Mouse (Mus musculus): ENCODE measurements around the gene Gpam.

Gene Gpam

DNA sequence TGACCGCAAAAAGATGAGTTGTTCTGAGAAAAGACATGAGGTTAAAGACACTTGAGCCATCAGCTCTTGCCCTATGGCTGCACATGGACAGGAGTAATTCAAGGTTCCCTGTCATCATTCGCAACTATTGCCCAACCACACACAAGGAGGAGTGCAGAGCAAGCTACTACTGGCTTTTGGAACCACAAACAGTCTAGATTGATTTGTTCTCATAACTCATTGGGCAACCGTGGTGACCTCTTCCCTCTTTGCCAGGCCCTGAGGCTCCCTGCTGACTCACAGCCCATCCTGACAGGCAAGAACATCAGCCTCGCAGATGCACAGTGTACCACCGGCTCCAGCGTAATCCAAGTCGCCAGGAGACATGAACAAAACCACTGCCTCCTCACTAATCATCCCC is 12.3 kb upstream of the Gpam start:
- no peak for DNase-seq (ENCODE audit: low spot score in 2 of 2)

GRCm38 (mm10) chr19:55138506-55138905 is 11.5 kb upstream of the Gpam start:
- DNase-seq (ENCODE audit: low spot score in 2 of 2) = no peak

GRCm38 (mm10) chr19:55137884-55138283 is 10.8 kb upstream of the Gpam start:
- no peak for DNase-seq (ENCODE audit: low spot score in 2 of 2)

DNA sequence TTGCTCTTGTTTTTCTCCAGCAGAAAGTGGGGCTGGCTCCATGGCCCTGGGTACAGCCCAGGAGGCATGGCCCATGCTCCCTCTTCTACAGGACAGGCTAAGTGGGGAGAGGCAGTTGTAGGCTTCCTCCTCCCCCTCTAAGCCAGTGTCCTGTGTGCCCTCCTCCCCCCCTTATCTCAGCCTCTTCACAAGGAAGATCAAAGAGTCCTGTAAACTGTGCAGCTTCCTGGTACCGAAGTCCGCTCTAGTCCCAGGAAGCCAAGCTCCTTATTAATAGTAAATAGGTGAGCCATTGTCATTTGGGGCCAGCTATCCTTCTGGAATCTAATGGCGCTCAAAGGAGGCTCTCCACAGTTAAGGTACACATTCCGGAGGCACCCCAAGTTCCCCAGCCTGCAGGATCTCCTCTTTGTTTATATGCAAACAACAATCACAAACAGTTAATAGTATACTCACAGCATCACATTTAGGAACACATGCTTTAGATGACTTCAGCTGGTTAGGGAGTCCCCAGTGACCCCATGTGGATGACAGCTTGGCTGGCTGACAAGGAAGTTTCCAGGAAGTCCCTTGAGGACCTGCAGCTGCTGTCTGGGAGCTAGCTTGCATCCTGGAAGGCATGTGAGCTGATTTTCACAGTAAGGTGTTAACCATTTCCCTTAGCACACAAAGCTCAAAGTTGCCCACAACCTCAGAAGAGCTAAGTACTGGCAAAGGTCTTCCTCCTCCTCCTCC is 9.8 kb upstream of the Gpam start:
- DNase-seq (ENCODE audit: low spot score in 2 of 2) = no peak

- no peak for DNase-seq (ENCODE audit: low spot score in 2 of 2)
Observed at GRCm38 (mm10) chr19:55135918-55136317, 8.9 kb upstream of the Gpam start.

DNA sequence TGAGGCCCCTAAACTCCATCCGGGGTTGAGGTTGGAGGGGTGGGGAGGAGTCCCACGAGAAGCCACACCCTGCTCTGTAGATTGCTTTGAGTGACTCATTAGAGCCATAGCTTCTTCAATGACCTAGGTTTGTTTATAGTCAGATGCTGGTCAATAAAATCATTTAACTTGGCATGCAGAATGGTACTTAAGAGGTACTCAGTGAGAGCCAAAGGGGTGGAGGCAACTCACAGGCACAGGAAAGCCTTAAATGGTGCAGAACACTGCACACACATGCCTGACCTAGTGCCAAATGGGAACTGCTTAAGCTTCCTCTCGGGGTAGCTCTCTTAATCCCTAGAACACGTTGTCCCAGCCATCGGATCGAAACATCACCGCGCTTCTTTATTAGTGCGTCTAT is 7.5 kb upstream of the Gpam start:
- no peak for DNase-seq (ENCODE audit: low spot score in 2 of 2)

DNA sequence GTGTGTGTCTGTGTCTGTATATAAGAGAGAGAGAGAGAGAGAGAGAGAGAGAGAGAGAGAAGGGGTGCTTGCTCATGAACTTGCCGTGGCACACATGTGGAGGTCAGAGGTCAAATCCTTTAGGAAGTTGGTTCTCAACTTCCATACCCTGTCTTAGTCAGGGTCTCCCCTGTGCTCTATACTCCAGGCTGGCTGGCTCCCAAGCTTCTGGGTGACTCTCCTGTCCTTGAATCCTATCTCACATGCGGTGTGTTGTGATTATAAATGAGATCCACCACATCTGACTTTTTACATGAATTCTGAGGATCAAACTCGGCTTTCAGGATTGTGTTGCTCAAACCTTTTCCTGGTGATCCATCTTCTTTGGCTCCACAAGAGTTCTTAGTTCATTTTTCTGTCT is 5.4 kb upstream of the Gpam start:
- no peak for DNase-seq (ENCODE audit: low spot score in 2 of 2)

GRCm38 (mm10) chr19:55131747-55132146 is 4.7 kb upstream of the Gpam start:
- DNase-seq (ENCODE audit: low spot score in 2 of 2) = no peak

- no peak for DNase-seq (ENCODE audit: low spot score in 2 of 2)
Observed at GRCm38 (mm10) chr19:55128469-55128868, 1.4 kb upstream of the Gpam start.

GRCm38 (mm10) chr19:55125456-55125855 is 1.6 kb downstream of the Gpam start:
- DNase-seq (ENCODE audit: low spot score in 2 of 2) = no peak

DNA sequence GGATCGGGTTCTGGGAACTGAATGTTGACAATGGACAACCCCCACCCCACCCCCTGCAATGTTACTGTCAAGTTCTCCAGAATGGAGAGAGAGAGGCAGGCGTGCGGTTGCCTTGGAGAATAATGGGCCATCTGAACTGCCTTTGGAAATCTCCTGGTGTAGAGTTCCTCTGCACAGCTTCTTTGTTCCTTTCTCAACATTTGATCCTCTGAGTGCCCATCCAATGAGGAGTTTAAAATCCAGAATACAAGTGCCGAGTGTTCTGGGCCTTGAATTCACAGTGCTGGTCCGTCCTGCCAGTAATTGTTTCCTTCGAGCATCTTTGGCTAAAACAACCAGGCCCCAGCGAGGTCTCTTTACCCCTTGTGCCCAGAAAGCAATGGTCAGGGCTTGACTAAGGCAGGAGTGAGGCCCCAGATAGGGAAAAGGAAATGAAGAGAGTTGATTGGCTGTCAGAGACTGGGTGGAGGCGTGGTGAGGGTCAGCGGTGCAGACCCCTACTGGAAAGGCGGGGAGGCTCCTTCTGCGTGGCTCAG is 4.0 kb downstream of the Gpam start:
- no peak for DNase-seq (ENCODE audit: low spot score in 2 of 2)

DNA sequence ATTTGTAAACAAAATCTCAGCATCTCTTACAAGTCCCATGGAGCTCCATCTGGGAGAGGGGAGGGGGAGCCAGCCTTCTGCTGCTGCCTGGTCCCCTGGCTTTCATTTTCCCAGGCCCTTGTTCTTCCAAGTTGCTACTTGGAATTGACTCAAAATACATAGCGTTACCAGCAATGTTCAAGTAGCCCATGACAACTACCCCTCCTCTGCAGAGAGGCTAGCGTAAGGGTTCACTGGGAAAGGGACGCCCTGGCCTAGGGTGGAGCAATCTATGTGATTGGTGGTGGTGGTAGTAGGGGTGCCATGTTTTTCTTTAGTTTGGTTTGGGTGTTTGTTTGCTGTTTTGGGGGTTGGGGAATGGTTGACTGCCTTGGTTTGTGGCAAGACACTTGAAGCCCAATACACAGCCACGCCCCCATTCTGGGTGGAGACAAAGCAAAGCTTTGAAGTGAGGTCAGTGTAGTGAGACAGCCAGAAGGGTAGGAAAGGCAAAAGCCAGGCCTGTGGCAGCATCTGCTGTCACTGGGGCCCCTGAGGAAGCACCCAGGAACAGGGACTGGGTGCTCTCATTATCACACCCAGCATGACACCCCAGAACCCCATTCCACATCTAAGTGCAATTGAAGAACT is 4.6 kb downstream of the Gpam start:
- no peak for DNase-seq (ENCODE audit: low spot score in 2 of 2)

DNA sequence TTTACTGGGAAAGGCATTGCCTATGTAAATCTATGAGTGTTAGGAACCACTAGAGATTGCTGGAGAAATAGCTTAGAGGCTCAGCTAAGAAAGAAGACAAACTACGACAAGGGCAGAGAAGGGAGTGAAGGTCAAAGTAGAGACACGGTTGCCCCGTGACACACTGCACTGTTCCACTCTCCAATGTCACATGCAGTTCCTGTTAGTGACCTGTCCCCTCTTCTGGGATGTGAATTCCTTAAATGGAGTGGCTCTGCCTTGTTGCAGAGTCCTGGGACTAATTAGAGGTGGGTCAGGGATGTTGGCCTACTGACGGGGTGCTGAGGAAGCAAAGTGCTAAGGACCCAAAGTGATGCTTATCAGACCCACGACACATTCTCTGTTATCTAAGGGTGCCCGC is 5.2 kb downstream of the Gpam start:
- DNase-seq (ENCODE audit: low spot score in 2 of 2) = no peak

DNA sequence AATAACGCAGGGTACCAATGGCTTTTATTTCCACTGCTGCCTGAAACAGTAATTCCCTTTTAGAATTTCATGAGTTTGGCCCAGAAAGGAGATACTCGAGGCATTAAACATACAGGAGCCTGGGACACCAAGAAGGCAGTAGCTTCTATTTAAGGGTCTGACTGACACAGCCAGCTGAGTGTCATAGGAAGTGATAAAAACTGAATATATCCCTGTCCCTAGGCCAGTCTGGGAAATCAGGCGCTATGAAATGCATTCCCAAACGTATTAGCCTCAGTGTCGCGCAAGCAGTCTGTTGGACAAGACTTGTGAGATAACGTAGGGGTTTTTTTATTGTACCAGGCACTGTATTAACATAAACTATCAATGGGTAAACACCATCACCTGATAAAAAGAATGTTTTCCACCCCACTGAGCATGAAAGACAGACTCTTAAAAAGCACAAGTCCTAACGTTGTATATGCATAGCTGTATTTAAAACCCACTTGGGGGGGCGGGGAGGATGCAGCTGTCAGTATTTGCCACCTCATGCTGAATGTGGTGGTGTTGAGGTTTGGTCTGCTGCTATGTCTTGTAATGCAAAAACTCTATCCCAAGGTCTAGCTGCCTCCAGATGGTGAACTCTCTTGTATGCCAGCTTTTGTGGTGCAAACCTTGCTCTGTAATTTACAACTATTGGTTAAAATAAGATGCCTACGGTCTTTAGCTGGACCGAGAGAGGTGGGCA is 6.4 kb downstream of the Gpam start:
- no peak for DNase-seq (ENCODE audit: low spot score in 2 of 2)

- no peak for DNase-seq (ENCODE audit: low spot score in 2 of 2)
Observed at GRCm38 (mm10) chr19:55119541-55119940, 7.5 kb downstream of the Gpam start.

GRCm38 (mm10) chr19:55117991-55118390 is 9.0 kb downstream of the Gpam start:
- DNase-seq (ENCODE audit: low spot score in 2 of 2) = no peak

GRCm38 (mm10) chr19:55117059-55117815 is 9.8 kb downstream of the Gpam start:
- DNase-seq (ENCODE audit: low spot score in 2 of 2) = no peak

DNA sequence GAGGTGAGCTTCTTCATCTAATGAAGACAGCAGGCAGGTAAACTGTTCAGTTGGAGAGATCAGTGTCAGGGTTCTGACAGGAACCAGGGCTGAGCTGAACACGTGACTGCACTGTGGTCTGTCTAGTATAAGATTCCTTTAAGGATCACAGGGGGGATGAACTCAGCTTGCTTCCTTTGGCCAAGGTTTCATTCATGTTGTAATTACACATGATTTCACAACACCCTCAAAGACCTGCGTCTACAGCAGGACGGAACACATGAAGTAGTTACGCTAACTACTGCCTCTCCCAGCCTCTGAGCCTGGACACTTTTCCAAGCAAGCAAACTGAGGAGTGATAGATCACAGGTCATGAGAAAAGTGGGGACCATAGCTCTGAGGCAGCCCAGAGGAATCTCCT is 11.5 kb downstream of the Gpam start:
- DNase-seq (ENCODE audit: low spot score in 2 of 2) = no peak

DNA sequence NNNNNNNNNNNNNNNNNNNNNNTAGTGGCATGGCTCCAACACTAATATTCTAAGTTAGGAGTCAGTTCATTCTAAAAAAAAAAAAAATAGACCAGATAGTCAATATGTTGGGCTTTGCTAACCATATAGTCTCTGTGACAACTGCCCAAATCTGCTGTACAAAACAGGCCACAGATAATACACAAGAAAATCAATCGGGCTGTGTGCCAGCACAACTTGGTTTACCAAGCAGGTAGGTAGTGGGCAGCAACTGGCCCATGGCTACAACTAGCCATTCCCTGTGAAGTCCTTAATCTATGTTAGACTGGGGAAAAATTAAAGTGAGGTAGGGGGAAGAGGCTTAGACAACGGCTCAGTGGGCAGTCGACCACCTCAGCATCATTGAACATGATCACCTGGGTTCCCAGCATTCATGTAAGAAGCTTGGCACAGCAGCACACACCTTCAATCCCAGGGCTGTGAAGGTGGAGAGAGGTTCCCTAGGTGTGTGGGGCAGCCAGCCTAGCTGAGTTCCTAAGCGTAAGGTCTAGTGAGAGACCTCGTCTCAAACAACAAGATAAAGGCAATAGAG is 12.1 kb downstream of the Gpam start:
- DNase-seq (ENCODE audit: low spot score in 2 of 2) = no peak

DNA sequence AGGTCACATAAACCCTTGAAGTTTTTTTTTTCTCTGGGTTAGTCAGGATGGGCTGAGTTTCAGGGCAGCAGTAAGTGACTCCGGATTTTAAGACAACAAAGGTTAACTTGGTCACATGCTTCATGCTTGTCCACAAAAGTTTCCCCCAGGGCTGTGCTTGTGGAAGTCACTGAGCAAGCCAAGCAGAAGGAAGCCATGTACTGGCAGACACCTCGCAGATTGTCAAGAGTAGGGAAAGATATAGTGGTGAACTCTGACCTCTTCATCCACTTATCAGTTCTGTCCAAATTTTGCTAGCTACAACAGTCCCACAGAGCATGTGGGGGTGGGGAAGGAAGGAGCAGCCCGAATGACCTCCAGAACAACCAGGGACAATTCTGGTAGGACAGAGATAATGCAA is 19.1 kb downstream of the Gpam start:
- DNase-seq (ENCODE audit: low spot score in 2 of 2) = no peak

DNA sequence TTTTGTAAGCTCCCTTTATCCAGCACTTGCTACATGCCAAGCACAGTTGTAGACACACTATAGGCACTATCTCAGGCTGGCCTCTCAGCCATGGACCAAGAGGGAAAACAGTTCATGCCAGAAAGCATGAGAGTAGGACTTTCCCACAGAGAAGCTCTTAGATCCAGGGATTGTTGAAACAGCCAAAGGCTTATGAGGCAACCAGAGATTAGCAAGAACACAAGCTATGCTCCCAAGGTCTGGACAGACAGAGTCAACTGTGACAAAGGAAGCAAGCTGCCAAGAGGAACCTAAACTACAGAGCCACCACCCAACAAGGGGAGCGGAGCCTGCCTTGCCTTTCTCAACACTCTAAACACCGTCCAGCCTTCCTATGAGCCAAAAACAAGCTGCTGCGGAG is 21.1 kb downstream of the Gpam start:
- no peak for DNase-seq (ENCODE audit: low spot score in 2 of 2)

Data from natural killer cell, adult 2 months (primary cell).